Comparison of ENCODE assay signal across 28 mouse cellular contexts in genomic region chr17:6804111-6804510, GRCm38 (mm10). TPM values are rescaled to one million over a fixed set of nuclear protein-coding genes. Genes with fewer than 3 reads are reported as not detected.
A peak's percentile ranks its signal among the peaks of the same experiment; 100 is the strongest.
DNase-seq lines count a peak whose midpoint lies in the region; ATAC-seq and TF ChIP-seq lines count a peak whose summit lies in the region.
"Had no signal": no experiment of that assay in that cellular context is flagged by ENCODE, and none has a peak within 500 bp of the region (broad histone marks: within the 10 kb centered on the region; RNA-seq: fewer than 3 reads in every experiment).

No protein-coding gene starts in this region.

- TF ChIP-seq CTCF in midbrain, postnatal 0 days (IDR thresholded peaks at IDR 0.05) = no peak
- no peak for TF ChIP-seq CTCF in left cerebral cortex, adult 2 months (IDR thresholded peaks at IDR 0.05)

- no peak overlapping the region for H3K4me3 ChIP-seq in heart, embryonic 10.5 days
- no peak overlapping the region for H3K4me3 ChIP-seq in midbrain, postnatal 0 days (ENCODE audit: low read depth, low read length)
- H3K4me3 ChIP-seq in midbrain, embryonic 16.5 days (ENCODE audit: low read depth, low read length) = no peak overlapping the region
- H3K4me3 ChIP-seq in liver, embryonic 15.5 days (replicated peaks) = no peak overlapping the region
- no peak overlapping the region for H3K4me3 ChIP-seq in left cerebral cortex, adult 2 months
- H3K4me3 ChIP-seq: embryonic facial prominence, embryonic 12.5 days; heart, embryonic 15.5 days; hindbrain, embryonic 15.5 days; intestine, embryonic 15.5 days; layer of hippocampus, adult 2 months; limb, embryonic 15.5 days; midbrain, embryonic 10.5 days; neural tube, embryonic 15.5 days had no signal

- H3K27ac ChIP-seq in heart, embryonic 10.5 days = no peak overlapping the region
- no peak overlapping the region for H3K27ac ChIP-seq in midbrain, postnatal 0 days (ENCODE audit: low read depth, low read length)
- H3K27ac ChIP-seq in midbrain, embryonic 16.5 days (ENCODE audit: low read length) = no peak overlapping the region
- H3K27ac ChIP-seq in liver, embryonic 15.5 days (replicated peaks) = peak overlapping the region; percentile 87
- no peak overlapping the region for H3K27ac ChIP-seq in left cerebral cortex, adult 2 months
- H3K27ac ChIP-seq: embryonic facial prominence, embryonic 12.5 days; heart, embryonic 15.5 days; hindbrain, embryonic 15.5 days; intestine, embryonic 15.5 days; layer of hippocampus, adult 2 months; limb, embryonic 15.5 days; midbrain, embryonic 10.5 days; neural tube, embryonic 15.5 days had no signal

- no peak overlapping the region for H3K4me2 ChIP-seq in midbrain, postnatal 0 days (ENCODE audit: low read depth, low read length, poor library complexity, severe bottlenecking)
- no peak overlapping the region for H3K4me2 ChIP-seq in midbrain, embryonic 16.5 days (ENCODE audit: low read length)
- H3K4me2 ChIP-seq in liver, embryonic 15.5 days = peak overlapping the region; percentile 4; the same call in 1 of the 2 replicates
- H3K4me2 ChIP-seq: embryonic facial prominence, embryonic 12.5 days; heart, embryonic 15.5 days; hindbrain, embryonic 15.5 days; intestine, embryonic 15.5 days; limb, embryonic 15.5 days; neural tube, embryonic 15.5 days had no signal

- peak; percentile 63 for DNase-seq in heart, embryonic 10.5 days (ENCODE audit: low spot score)
- no peak for DNase-seq in heart, postnatal 25 days (ENCODE audit: low spot score)
- DNase-seq in midbrain, postnatal 0 days (ENCODE audit: low spot score) = peak; percentile 35
- peak; percentile 55 for DNase-seq in cerebellum, adult 9-11 months
- no peak for DNase-seq in spleen, adult 18-20 months
- no peak for DNase-seq in left cerebral cortex, adult 2 months (ENCODE audit: extremely low spot score in 1 of 2, low spot score in 2 of 2)
- DNase-seq: adrenal gland, adult 2 months; forebrain, postnatal 0 days; gastrocnemius, postnatal 36 days; heart, postnatal 4 days; kidney, adult 9 months; kidney, postnatal 14 days; layer of hippocampus, postnatal 36 days; right cerebral cortex, adult 18-20 months; right cerebral cortex, postnatal 4 days; thymus, adult 2 months; thymus, postnatal 4 days had no signal

- peaks cover 20% of the 10 kb centered on the region; the same call in 1 of the 2 replicates for H3K4me1 ChIP-seq in heart, embryonic 10.5 days
- no peaks in the 10 kb centered on the region for H3K4me1 ChIP-seq in midbrain, postnatal 0 days (ENCODE audit: insufficient read depth, low read length)
- no peaks in the 10 kb centered on the region; the same call in 1 of the 2 replicates for H3K4me1 ChIP-seq in midbrain, embryonic 16.5 days (ENCODE audit: control insufficient read depth, insufficient read depth, low read length)
- peaks cover 53% of the 10 kb centered on the region for H3K4me1 ChIP-seq in liver, embryonic 15.5 days (replicated peaks)
- H3K4me1 ChIP-seq: embryonic facial prominence, embryonic 12.5 days; heart, embryonic 15.5 days; hindbrain, embryonic 15.5 days; neural tube, embryonic 15.5 days had no signal

- 0 out of 2 replicates have a peak, but pooled peaks cover 5% of the 10 kb centered on the region for H3K9me3 ChIP-seq in heart, embryonic 10.5 days
- H3K9me3 ChIP-seq in midbrain, postnatal 0 days (ENCODE audit: low read length) = peaks cover 4% of the 10 kb centered on the region; the same call in 1 of the 2 replicates
- H3K9me3 ChIP-seq in midbrain, embryonic 16.5 days (replicated peaks; ENCODE audit: control insufficient read depth, low read length, poor library complexity, severe bottlenecking) = no peaks in the 10 kb centered on the region; the same call in 1 of the 2 replicates
- 0 out of 2 replicates have a peak, but pooled peaks cover 7% of the 10 kb centered on the region for H3K9me3 ChIP-seq in liver, embryonic 15.5 days (replicated peaks)
- H3K9me3 ChIP-seq: embryonic facial prominence, embryonic 12.5 days; heart, embryonic 15.5 days; hindbrain, embryonic 15.5 days; limb, embryonic 15.5 days; neural tube, embryonic 15.5 days had no signal

- no peak overlapping the region for H3K9ac ChIP-seq in midbrain, postnatal 0 days (replicated peaks; ENCODE audit: low read length, poor library complexity, severe bottlenecking)
- no peak overlapping the region for H3K9ac ChIP-seq in midbrain, embryonic 16.5 days (ENCODE audit: low read depth, low read length)
- H3K9ac ChIP-seq in liver, embryonic 15.5 days = no peak overlapping the region
- H3K9ac ChIP-seq: embryonic facial prominence, embryonic 12.5 days; forebrain, postnatal 0 days; heart, embryonic 15.5 days; hindbrain, embryonic 15.5 days; intestine, embryonic 15.5 days; limb, embryonic 15.5 days; neural tube, embryonic 15.5 days had no signal

- ATAC-seq in midbrain, postnatal 0 days (ENCODE audit: low FRiP score) = no peak
- ATAC-seq in midbrain, embryonic 16.5 days = no peak
- no peak for ATAC-seq in liver, embryonic 15.5 days (ENCODE audit: insufficient read depth)
- ATAC-seq: forebrain, postnatal 0 days had no signal

- H3K27me3 ChIP-seq in heart, embryonic 10.5 days (ENCODE audit: insufficient read depth, poor library complexity, severe bottlenecking) = no peaks in the 10 kb centered on the region
- no peaks in the 10 kb centered on the region for H3K27me3 ChIP-seq in midbrain, postnatal 0 days (ENCODE audit: insufficient read depth, low read length)
- H3K27me3 ChIP-seq in midbrain, embryonic 16.5 days (ENCODE audit: control insufficient read depth, insufficient read depth, low read depth, low read length) = no peaks in the 10 kb centered on the region
- H3K27me3 ChIP-seq in liver, embryonic 15.5 days = no peaks in the 10 kb centered on the region
- H3K27me3 ChIP-seq: embryonic facial prominence, embryonic 12.5 days; heart, embryonic 15.5 days; hindbrain, embryonic 15.5 days; intestine, embryonic 15.5 days; limb, embryonic 15.5 days; neural tube, embryonic 15.5 days; Patski had no signal

- 93% methylated on average over 6 of the region's 6 CpGs for WGBS in heart, embryonic 10.5 days
- 89% methylated on average over 6 of the region's 6 CpGs for WGBS in midbrain, postnatal 0 days
- 93% methylated on average over 6 of the region's 6 CpGs for WGBS in midbrain, embryonic 16.5 days
- WGBS in liver, embryonic 15.5 days (ENCODE audit: insufficient replicate concordance) = 67% methylated on average over 6 of the region's 6 CpGs

- intact Hi-C loops in heart, postnatal 25 days (cut with DNase I) = no loop called here
- intact Hi-C loops in left cerebral cortex, adult 2 months (cut with DNase I) = no loop called here

- H3K36me3 ChIP-seq in heart, embryonic 10.5 days = 0 out of 2 replicates have a peak, but pooled peaks cover 3% of the 10 kb centered on the region
- no peaks in the 10 kb centered on the region for H3K36me3 ChIP-seq in midbrain, postnatal 0 days (ENCODE audit: insufficient read depth, low read length)
- no peaks in the 10 kb centered on the region for H3K36me3 ChIP-seq in midbrain, embryonic 16.5 days (ENCODE audit: control insufficient read depth, insufficient read depth, low read length)
- H3K36me3 ChIP-seq in liver, embryonic 15.5 days (replicated peaks) = no peaks in the 10 kb centered on the region
- H3K36me3 ChIP-seq: embryonic facial prominence, embryonic 12.5 days; heart, embryonic 15.5 days; hindbrain, embryonic 15.5 days; intestine, embryonic 15.5 days; limb, embryonic 15.5 days; midbrain, embryonic 10.5 days; neural tube, embryonic 15.5 days had no signal

RNA-seq across cellular contexts. Expression of gene Ezr, which starts 21.5 kb away (rescaled TPM):
- 121 and 125 TPM in 2 replicates for polyA plus RNA-seq in heart, embryonic 10.5 days (2016; fragmentation: Nextera tagmentation; extraction: Ambion mirVana)
- total RNA-seq in heart, postnatal 25 days (2021) = 10 to 100 TPM; 39.3 to 43.6 TPM
- 19.5 and 33.8 TPM in 2 replicates for total RNA-seq in midbrain, postnatal 0 days (2014; rRNA removed)
- polyA plus RNA-seq in midbrain, postnatal 0 days (2015; fragmentation: Nextera tagmentation; extraction: Ambion mirVana) = 27.3 and 28.5 TPM in 2 replicates
- polyA plus RNA-seq in midbrain, embryonic 16.5 days (2015; fragmentation: Nextera tagmentation; extraction: Ambion mirVana) = 31.9 and 36.8 TPM in 2 replicates
- 48.3 and 49.4 TPM in 2 replicates for polyA plus RNA-seq in liver, embryonic 15.5 days (2015; fragmentation: Nextera tagmentation; extraction: Ambion mirVana)
- total RNA-seq in left cerebral cortex, adult 2 months (2021) = 10 to 100 TPM; 50.3 to 51.5 TPM

Comparison
In these comparisons a context has a peak if more than half of its experiments do, and no peak if none do; other contexts are left out.
1. DNase-seq: peak in heart, embryonic 10.5 days (single experiment), midbrain, postnatal 0 days (single experiment) and cerebellum, adult 9-11 months (single experiment); none in heart, postnatal 25 days (single experiment), spleen, adult 18-20 months (0 of 2) and left cerebral cortex, adult 2 months (0 of 2).